Mouse (Mus musculus): ENCODE data around the gene Ddx6.
A peak's percentile ranks its signal among the peaks of the same experiment; 100 is the strongest.
"Not testable (repeated sequence)": the region's sequence is repeated elsewhere in the genome, so short reads cannot be mapped to it uniquely, and the experiment has no call there.

Gene Ddx6

DNA sequence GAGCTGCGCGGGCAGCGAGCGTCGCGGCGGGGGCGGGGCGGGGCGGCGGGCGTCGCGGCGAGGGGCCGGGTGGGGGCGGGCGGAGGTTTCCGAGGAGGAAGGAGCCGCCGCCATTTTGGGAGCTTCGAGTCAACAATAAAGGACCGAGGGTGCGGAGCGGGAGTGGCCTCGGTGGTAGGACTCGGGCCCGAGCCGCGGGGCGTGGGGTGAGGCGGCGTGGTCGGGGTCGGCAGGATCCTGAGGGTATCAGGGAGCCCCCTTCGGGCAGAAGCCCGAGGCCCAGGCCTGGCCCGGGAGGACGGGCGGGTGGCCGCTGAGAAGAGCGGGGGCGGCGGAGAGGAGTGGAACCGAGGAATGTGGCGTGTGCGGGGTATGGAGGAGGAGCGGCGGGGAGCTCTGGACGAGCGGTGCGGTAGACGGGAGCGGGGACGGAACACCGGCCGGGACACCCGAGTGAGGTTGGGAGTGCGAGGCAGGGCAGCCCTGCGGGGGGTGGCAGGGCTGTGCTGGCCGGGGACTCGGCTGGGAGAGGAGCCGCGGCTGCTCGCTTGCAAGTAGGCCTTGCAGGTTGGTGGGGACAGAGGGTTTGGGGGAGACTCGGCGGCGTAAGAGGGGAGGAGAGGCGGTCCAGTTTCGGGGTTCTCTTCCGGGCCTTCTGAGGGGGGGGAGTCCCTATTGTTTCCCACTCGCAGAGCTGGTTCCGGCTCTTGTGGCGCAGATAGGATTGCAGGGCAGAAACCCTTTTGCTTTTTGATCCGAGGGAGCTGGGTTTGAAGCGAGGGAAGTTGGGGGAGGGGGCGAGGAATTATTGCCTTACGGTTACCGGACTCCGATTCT is at the start of gene Ddx6:
Gene Ddx6 (plus strand): TSS at position 114 of the 837 bp plus-strand sequence.
- peak; percentile 80 to 94 for DNase-seq (ENCODE audit: inconsistent age in 2 of 2, low spot score in 1 of 2)

- DNase-seq (ENCODE audit: inconsistent age in 2 of 2, low spot score in 1 of 2), result no peak
Measured at GRCm38 (mm10) chr9:44561597-44561996, 43.1 kb upstream of the Ddx6 start, which contains the start of gene Cxcr5. Cxcr5 (minus strand) TSS chr9:44561877.

DNA sequence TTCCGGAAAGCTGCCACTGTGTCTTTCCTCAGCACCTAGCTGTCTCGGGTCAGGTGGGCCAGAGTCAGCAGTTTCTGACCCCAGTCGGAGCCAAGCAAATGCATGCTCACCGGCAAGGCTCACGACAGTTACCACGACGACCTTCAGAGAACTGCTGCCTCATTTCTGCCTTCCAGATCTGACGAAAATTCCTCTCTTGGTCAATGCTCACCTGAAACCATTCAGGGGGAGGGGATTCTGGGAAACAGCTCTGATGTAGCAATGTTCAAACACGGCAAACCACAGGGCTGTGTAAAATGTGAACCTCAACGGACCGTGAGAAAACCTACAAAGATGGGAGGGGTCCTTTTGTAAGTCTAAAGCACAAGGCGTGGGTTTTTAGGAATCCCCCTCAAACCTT is 41.8 kb upstream of the Ddx6 start:
- no peak for DNase-seq (ENCODE audit: inconsistent age in 2 of 2, low spot score in 1 of 2)

DNA sequence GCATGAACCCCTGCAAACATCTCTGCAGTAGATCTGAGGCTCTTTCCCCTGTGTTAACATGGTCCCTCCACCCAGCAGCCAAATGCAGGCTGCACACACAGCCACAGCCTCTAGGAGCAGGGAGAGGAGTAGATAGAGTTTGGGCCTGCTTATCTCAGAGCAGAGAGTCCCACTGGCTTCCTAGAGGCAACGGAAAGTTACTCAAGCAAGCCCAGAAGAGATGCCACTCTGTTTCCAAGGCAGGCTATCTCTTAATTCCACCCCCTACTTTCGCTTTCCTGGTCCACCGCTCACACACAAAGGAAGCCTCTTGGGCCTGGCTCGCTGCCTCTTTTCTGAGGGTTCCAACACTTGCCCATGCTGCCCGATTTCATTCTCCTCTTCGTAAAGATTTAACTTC is 39.3 kb upstream of the Ddx6 start:
- DNase-seq (ENCODE audit: inconsistent age in 2 of 2, low spot score in 1 of 2), result no peak

- peak in 1 of 2 experiments; percentile 47 for DNase-seq (ENCODE audit: inconsistent age in 2 of 2, low spot score in 1 of 2)
Measured at GRCm38 (mm10) chr9:44567338-44568082, 37.2 kb upstream of the Ddx6 start.

- DNase-seq (ENCODE audit: inconsistent age in 2 of 2, low spot score in 1 of 2), result no peak
Measured at GRCm38 (mm10) chr9:44568083-44568455, 36.6 kb upstream of the Ddx6 start.

DNA sequence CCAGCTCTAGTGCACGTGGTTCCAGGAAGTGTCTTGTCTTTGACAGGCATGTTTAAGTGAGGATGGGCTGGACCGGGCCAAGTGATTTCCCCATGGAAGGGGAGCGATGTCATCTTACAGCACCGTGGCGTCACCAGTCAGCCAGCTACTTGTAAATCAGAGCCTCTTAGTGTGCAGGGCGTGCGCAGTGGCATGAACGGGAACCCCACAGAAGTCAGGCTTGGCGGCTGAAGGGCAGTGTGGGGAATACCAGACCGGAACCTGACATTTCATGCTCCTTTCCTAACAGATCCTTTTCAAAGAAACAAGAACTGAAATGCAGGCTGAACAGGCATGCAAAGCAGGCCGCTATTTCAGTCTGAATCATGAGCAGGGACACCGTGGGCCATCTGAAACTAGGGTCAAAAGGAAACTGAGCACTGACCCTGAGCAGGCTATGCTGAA is 33.7 kb upstream of the Ddx6 start:
- no peak for DNase-seq (ENCODE audit: inconsistent age in 2 of 2, low spot score in 1 of 2)

DNA sequence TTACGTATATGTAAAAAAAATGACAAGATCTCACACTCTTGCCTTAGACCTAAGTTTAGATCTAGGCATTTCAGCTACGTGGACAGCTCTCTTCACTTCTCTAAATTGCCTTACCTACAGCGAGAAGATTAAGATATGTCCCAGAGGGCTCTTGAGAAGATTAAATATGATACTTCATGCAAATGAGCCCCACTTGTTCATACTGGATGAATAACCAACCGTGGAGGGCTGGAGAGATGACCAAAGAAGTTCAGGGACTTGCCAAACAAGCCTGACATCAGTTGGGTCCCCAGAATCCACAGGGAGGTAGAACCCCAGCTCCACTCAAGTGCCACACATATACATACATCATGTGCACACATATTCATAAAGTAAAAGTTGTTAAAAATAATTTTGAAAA is 31.4 kb upstream of the Ddx6 start:
- DNase-seq (ENCODE audit: inconsistent age in 2 of 2, low spot score in 1 of 2), result no peak

GRCm38 (mm10) chr9:44575095-44575494 is 29.6 kb upstream of the Ddx6 start:
- DNase-seq (ENCODE audit: inconsistent age in 2 of 2, low spot score in 1 of 2), result no peak

- DNase-seq (ENCODE audit: inconsistent age in 2 of 2, low spot score in 1 of 2), result not testable (repeated sequence)
Measured at GRCm38 (mm10) chr9:44576046-44576445, 28.6 kb upstream of the Ddx6 start.

GRCm38 (mm10) chr9:44579392-44579791 is 25.3 kb upstream of the Ddx6 start:
- DNase-seq (ENCODE audit: inconsistent age in 2 of 2, low spot score in 1 of 2), result peak in 1 of 2 experiments; percentile 41

DNA sequence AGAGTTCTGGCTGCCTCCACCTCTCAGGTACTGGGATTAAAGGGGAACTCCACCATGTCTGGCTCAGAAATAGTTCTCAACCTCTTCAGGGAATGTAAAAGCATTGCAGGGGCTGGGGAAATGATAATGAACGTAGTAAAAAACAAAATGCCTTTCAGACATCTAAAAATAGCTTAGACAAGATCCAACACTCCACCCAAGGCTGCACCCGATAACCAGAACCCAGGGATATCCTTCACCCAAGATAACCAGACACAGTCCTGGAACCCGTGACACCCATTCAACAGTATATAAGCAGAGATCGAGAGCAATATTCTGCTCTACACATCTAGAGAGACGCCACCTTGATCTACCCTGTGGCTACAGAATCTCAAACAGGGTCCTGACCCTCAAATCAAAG is 24.6 kb upstream of the Ddx6 start:
- DNase-seq (ENCODE audit: inconsistent age in 2 of 2, low spot score in 1 of 2), result no peak

GRCm38 (mm10) chr9:44581423-44581822 is 23.3 kb upstream of the Ddx6 start:
- DNase-seq (ENCODE audit: inconsistent age in 2 of 2, low spot score in 1 of 2), result no peak

GRCm38 (mm10) chr9:44582390-44582789 is 22.3 kb upstream of the Ddx6 start:
- DNase-seq (ENCODE audit: inconsistent age in 2 of 2, low spot score in 1 of 2), result no peak

GRCm38 (mm10) chr9:44586640-44587261 is 17.9 kb upstream of the Ddx6 start:
- no peak for DNase-seq (ENCODE audit: inconsistent age in 2 of 2, low spot score in 1 of 2)

GRCm38 (mm10) chr9:44587262-44588160 is 17.2 kb upstream of the Ddx6 start:
- DNase-seq (ENCODE audit: inconsistent age in 2 of 2, low spot score in 1 of 2), result no peak

GRCm38 (mm10) chr9:44588605-44589004 is 16.1 kb upstream of the Ddx6 start:
- no peak for DNase-seq (ENCODE audit: inconsistent age in 2 of 2, low spot score in 1 of 2)

DNA sequence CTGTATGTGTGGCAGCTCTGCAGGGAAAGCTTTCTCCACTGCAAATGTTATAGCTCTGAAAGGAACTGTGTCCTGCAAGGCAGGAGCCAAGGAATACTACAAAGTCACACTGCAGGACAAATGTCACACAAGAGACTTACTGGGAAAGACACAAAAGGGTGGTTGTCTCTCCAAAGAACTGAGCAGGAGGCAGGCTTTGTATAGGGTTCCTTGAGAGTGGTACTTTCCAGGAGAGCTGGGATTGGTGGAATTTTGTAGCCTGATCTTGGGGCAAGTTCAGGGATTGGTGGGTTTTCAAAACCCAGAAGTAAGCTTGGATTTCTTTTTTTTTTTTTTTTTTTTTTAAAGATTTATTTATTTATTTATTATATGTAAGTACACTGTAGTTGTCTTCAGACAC is 15.6 kb upstream of the Ddx6 start:
- no peak for DNase-seq (ENCODE audit: inconsistent age in 2 of 2, low spot score in 1 of 2)

- no peak for DNase-seq (ENCODE audit: inconsistent age in 2 of 2, low spot score in 1 of 2)
Measured at GRCm38 (mm10) chr9:44590969-44591368, 13.7 kb upstream of the Ddx6 start.

- no peak for DNase-seq (ENCODE audit: inconsistent age in 2 of 2, low spot score in 1 of 2)
Measured at GRCm38 (mm10) chr9:44591595-44592188, 13.0 kb upstream of the Ddx6 start.

All from adrenal gland, adult (tissue).